Mouse (Mus musculus) frontal cortex, postnatal 36 days (tissue): ENCODE measurements around the gene Nudt22.

Experiments used
- DNase-seq, 2 experiments: peaks; one replicate each; pipeline ENCODE4 v3.0.0; 2022; ENCODE audit warnings: low spot score in 2 of 2

Nudt22 gene

DNA sequence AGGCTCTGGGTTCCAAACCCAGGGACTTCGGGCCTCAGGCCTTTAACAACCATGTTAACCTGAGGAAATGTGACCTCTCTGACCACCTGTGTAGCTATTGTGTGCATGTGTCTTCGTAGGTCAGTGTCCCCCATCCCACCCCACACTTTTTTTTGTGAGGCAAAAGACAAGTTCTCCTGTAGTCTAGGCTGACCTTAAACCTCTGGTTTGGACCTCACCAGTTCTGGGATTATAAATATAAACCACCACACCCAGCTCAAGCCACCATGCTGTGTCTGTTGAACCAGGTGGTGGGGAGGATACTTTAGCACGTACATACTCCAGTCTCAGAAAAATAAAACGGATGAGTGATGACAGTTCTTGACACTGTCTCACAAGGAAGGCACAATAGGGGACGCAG lies 46.0 kb downstream of the Nudt22 start:
- no peak for DNase-seq

DNA sequence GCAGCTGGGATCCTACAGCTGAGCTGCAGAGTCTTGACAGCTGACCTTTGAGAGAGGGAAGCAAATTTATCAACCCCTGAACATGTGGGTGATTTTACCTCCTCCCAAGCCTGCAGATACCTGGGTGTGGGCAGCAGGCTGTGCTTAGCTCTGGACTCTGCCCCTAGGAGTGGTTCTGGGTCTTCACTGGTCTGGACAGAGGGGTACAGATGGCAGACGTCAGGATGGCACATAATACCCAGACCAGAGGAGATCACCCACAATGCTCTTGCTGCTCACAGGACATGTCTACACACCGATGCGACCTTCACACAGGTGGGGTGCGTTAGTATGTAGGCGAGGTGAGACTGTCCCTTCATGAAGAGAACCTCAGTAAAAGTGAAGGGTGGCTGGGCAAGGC lies 46.4 kb downstream of the Nudt22 start:
- no peak for DNase-seq

DNA sequence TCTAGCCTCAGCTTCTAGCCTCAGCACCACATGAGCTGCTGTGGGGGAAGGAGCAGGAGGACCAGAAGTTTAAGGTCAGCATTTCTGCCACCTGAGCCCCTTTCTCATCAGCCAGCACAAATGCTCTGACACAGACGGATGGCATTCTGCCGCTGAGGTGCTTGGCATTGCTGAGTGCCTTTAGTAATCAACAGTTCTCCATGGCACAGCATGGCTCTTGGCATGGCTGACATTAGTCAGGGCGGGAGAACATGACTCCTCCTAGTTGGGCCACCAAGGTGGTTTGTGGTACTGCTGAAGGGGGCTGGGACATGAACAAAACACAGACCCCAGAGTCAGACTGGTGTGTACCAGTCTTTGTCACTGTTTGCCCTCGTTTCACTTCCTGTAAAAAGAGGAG lies 47.7 kb downstream of the Nudt22 start:
- no peak for DNase-seq

DNA sequence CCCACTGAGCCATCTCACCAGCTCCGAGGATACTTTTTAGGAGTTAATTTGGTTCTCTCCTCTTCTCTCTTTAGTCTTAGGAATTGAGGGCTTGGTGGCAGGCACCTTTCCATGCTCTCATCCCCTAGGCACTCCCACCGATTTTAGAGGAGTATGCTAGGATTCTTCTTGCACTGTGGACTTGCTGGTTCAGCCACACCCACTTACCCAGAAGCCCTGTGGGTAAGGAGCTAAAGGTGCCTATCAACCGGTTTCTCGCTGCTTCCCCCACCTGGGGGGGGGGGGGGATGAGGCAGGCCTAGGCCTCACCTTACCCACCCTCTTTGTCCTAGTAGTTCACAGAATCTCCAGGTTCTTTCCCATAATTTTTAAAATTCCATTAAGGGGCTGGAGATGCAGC lies 48.2 kb downstream of the Nudt22 start:
- DNase-seq, result no peak

DNA sequence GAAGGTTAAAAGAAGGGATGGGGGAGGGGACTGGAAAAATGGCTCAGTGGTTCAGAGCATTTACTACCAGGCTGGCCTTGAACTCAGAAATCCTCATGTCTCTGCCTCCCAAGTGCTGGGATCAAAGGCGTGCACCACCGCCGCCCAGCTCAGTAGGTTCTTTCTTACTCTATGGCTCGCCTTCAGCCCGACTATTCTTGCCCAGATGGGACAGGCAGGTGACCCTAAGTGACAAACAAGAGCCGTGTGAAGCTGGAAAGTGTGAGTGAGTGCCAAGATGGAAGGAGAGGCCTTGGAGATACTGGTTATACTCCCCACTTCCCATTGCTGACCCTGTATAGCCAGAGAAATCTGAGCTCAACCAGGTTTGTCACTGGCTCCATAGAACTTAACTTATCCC lies 52.2 kb downstream of the Nudt22 start:
- no peak for DNase-seq
